ENCODE assay signal across 22 mouse cellular contexts in the genomic region with DNA sequence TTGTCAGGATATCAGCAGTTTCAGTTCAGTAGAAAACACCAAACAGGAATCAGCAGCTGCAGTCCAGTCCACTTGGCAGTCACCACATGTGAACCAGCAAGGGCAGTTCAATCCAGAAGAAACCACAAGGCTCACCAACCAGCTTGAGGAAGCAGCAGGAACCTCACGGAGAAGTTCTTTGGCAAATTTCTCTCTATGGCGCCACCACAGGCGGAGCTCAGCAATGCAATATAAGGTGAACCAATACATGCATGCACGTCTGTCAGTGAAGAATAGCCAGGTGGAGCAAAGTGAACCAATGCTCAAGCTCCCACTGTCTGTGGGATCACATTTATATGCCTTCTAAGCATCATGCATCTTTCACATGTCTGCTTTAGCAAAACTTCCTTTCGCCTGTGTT.
DNase-seq lines count a peak whose midpoint lies in the region; ATAC-seq lines count a peak whose summit lies in the region.
"Had no signal": no experiment of that assay in that cellular context is flagged by ENCODE, and none has a peak within 500 bp of the region (broad histone marks: within the 10 kb centered on the region; RNA-seq: fewer than 3 reads in every experiment).

No protein-coding gene starts in this region.

- no peaks in the 10 kb centered on the region for H3K36me3 ChIP-seq in neural tube, embryonic 15.5 days
- H3K36me3 ChIP-seq: embryonic facial prominence, embryonic 10.5 days; midbrain, embryonic 15.5 days had no signal

- intact Hi-C loops in heart, postnatal 14 days (cut with DNase I): no loop called here

- no peaks in the 10 kb centered on the region for H3K9me3 ChIP-seq in neural tube, embryonic 15.5 days (replicated peaks)
- H3K9me3 ChIP-seq: midbrain, embryonic 15.5 days had no signal

- DNase-seq in thymus, postnatal 0 days (ENCODE audit: low spot score): peak; percentile 39
- no peak for DNase-seq in thymus, postnatal 10 days (ENCODE audit: low spot score in 2 of 2)
- DNase-seq in ES-CJ7 (ENCODE audit: low read depth, low spot score): peak; percentile 69
- DNase-seq in induced T-regulatory cell, adult 2 months (ENCODE audit: low read depth): peak; percentile 54
- DNase-seq in left cerebral cortex, adult 11 months (ENCODE audit: low spot score): no peak
- DNase-seq in heart, postnatal 14 days: no peak
- DNase-seq: adrenal gland, postnatal 10 days; cerebellum, adult 9-10 months; heart, adult 11 months; heart, postnatal 36 days; kidney, adult 9 months; kidney, postnatal 4 days; layer of hippocampus, adult 9-11 months; lung, postnatal 14 days; right cerebral cortex, postnatal 14 days had no signal

- WGBS in neural tube, embryonic 15.5 days: 93% methylated on average over 5 of the region's 5 CpGs

- no peak overlapping the region for H3K9ac ChIP-seq in neural tube, embryonic 15.5 days (replicated peaks)
- H3K9ac ChIP-seq: heart, embryonic 13.5 days; midbrain, embryonic 15.5 days had no signal

- no peak for ATAC-seq in neural tube, embryonic 15.5 days (ENCODE audit: low FRiP score)
- ATAC-seq: CD4-positive, CD25-positive, alpha-beta regulatory T cell, adult 4 months; hindbrain, embryonic 16.5 days; midbrain, embryonic 15.5 days had no signal

- H3K4me3 ChIP-seq in neural tube, embryonic 15.5 days (replicated peaks): no peak overlapping the region
- H3K4me3 ChIP-seq: embryonic facial prominence, embryonic 10.5 days; heart, embryonic 13.5 days; megakaryocyte, embryonic 14.5 days; midbrain, embryonic 15.5 days had no signal

- H3K27ac ChIP-seq in neural tube, embryonic 15.5 days (replicated peaks): no peak overlapping the region
- H3K27ac ChIP-seq: embryonic facial prominence, embryonic 10.5 days; heart, embryonic 13.5 days; midbrain, embryonic 15.5 days had no signal

- no peaks in the 10 kb centered on the region for H3K4me1 ChIP-seq in neural tube, embryonic 15.5 days
- H3K4me1 ChIP-seq: midbrain, embryonic 15.5 days had no signal

- no peak overlapping the region for H3K4me2 ChIP-seq in neural tube, embryonic 15.5 days
- H3K4me2 ChIP-seq: heart, embryonic 13.5 days; midbrain, embryonic 15.5 days had no signal

- H3K27me3 ChIP-seq in neural tube, embryonic 15.5 days (replicated peaks): no peaks in the 10 kb centered on the region
- H3K27me3 ChIP-seq: heart, embryonic 13.5 days; midbrain, embryonic 15.5 days had no signal

Comparison
In these comparisons a context has a peak if more than half of its experiments do, and no peak if none do; other contexts are left out.
1. DNase-seq: peak in thymus, postnatal 0 days (single experiment), ES-CJ7 (single experiment) and induced T-regulatory cell, adult 2 months (single experiment); none in thymus, postnatal 10 days (0 of 2), left cerebral cortex, adult 11 months (single experiment) and heart, postnatal 14 days (0 of 2).